Mouse (Mus musculus): ENCODE data around the gene Wfdc13.
A peak's percentile ranks its signal among the peaks of the same experiment; 100 is the strongest.
"Not testable (repeated sequence)": the region's sequence is repeated elsewhere in the genome, so short reads cannot be mapped to it uniquely, and the experiment has no call there.

Gene Wfdc13

DNA sequence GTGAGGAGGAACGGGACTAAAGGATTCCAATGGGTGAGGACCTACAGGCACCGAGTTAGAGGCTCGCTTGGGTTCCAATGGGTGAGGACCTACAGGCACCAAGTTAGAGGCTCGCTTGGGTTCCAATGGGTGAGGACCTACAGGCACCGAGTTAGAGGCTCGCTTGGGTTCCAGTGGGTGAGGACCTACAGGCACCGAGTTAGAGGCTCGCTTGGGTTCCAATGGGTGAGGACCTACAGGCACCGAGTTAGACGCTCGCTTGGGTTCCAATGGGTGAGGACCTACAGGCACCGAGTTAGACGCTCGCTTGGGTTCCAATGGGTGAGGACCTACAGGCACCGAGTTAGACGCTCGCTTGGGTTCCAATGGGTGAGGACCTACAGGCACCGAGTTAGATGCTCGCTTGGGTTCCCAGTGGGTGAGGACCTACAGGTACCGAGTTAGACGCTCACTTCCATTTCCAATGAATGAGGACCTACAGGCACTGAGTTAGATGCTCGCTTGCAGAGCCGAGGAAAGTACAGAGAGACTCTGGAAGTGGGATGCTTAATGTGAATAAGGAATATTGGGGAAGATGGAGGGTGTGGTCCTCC, 31.4 kb downstream of the Wfdc13 start:
- DNase-seq: not testable (repeated sequence)

DNA sequence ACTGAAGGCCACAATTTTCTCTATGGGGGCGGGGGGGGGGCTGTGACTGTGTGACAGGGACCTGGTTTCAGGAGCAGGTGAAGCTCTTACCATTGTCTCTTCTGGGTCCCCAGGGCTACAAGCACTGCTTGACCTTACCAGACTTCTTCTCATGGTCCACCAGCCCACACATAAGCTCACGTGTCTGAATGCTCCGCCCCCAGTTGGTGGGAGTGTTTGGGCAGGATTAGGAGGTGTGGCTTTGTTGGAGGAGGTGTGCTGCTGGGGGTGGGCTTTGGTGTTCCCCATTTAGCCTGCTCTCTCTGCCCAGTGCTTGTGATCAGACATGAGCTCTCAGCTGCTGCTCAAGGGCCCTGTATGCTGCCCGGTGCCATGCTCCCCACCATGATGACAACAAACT, 38.4 kb downstream of the Wfdc13 start:
- DNase-seq: no peak

DNA sequence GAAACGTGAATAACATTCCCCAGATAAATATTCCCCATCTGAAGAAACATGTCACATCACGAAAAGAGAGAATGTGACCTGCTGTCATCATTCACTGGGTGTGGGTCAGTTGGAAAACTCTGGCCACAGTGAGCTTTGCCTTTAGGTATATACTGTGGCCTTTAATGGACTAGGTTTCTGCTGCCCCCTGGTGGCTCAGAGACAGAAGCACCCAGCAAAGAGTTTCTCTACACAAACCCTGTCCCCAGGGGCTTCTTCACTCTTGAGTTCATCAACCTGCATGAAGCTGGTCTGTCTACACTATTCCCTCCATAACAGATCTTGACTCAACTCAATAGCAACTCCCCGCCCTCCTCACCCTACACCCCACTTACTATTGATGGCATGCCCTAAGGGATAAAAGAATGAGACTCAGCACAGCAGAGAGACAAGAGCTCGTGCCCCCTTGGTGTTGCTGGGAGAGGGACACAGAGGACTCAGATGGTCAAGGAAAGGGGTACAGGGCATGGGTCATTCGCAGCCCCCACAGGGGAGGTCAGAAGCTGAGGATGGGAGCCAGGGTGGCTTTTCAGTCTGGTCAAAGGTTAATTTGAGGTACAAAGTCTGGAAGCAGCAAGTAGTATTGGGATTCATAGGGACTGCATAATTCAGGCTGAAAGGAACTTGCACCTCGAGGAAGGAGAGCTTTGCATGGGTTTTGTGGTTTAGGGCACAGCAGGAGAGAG, 41.1 kb downstream of the Wfdc13 start:
- DNase-seq: peak; percentile 82 to 85

DNA sequence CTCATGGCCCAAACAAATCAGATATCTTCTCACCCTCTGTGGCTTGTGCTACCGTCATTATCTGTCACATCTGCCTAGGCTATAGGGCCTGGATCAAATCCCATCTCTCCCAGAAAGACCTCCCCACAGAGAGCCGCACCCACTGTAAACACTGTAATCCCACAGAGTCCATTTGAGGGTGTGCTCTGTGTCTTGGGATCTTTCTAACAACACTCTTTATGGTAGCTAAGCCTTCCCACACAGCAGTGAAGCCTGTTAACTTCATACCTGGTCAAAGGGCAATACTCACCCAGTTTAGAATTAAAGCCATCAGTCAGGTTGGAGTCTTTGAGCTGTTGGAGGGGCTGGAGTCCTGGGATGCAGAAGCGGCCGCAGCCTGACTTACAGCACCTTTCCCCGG, 46.8 kb downstream of the Wfdc13 start:
- DNase-seq: no peak

DNA sequence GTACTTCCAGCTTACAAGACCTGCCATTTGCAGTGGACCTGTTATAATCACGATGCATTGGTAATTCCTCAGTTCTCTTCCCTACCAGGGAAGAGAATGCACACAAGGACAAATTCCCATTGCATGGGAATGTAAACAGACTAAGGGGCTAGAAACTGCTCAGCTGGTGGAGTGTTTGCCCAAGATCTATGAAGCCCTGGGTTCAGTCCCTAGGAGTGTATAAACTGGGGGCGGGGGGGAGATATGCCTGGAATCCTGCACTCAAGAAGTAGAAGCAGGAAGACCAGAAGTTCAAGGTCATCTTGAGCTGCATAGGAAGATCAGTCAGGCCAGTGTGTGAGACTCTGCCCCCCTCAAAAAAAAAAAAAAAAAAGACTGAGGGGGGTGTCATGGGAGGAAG, 48.4 kb downstream of the Wfdc13 start:
- no peak for DNase-seq

GRCm38 (mm10) chr2:164734839-164735238, 49.9 kb downstream of the Wfdc13 start:
- DNase-seq: no peak

DNA sequence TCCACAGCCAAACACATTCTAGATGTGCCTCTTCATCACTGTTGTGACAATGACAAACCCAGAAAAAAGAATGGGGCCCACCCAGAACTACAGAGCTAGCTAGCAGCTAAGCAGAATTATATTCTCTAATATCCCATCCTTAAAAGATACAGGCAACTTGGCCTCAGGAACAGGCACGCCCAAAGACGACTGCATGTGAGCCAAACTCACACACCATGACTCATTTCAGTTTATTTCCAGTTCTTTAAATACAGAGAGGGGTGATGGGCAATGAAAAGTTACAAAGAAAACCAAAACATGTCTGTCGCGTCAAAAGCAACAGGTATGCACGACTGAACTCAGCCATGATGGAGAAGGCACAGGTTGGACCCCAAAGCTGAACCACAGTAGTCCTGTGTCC, 50.5 kb downstream of the Wfdc13 start:
- DNase-seq: no peak
